Mouse (Mus musculus) stomach, postnatal 0 days (tissue): ENCODE measurements around the gene Plaur.

Source experiments
- CTCF ChIP-seq: IDR thresholded peaks from 2 replicates; pipeline ENCODE4 v1.5.1; 2016; ENCODE audit warnings: antibody characterized with exemption, low read depth, mild to moderate bottlenecking, moderate library complexity
- EP300 ChIP-seq: optimal IDR thresholded peaks from 2 replicates; pipeline ENCODE3; 2016; ENCODE audit warnings: antibody characterized with exemption

DNA sequence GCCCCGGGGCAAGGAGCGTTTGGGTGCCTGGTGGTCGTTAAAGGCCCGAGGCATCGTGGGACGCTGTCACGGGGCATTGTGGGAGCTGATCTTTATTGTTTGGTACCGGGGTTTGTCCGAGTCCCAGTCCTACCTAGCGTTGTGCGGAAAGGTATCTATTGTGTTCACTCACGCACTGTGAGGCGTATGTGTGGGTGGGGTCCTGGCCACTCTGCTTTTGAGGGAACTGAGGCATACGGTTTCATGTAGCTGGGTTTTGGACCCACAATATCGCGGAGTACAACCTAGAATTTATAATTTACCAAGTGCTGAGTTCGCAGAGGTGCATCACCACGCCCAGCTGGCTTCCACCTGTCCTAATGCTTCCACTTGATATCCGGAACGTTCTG lies 45.4 kb downstream of the Plaur start:
- TF ChIP-seq EP300, result no peak
- TF ChIP-seq CTCF, result no peak
